8 mouse cellular contexts compared by ENCODE assay signal in the genomic region with DNA sequence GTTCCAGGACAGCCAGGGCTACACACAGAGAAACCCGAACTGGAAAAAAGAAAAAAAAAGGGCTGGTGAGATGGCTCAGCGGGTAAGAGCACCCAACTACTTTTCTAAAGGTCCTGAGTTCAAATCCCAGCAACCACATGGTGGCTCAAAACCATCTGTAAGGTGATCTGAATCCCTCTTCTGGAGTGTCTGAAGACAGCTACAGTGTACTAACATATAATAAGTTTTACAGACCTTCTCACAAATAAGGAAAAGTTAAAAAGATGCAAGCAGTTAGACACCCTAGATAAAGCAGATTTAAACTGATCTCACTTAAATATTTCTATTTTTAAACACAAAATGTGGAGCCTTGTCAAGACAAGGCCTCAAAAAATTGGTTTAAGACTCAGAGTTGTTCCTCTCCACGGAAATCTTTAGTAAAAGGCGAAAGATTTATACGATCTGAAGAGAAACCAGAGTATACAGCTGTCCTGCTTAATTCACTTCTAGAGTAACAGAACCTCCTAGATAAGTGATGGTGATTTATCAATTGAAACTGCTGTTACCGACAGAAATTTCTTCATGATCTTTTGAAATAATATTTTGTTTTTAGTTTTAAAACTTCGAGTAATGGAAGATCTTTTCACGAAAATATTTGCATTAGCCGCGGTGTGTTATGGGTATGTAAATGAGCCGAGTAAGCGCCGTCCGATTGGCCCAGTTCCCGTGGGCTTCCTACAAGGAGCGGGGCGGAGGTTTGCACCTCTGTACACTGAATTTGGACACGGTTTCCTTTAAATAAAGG. TPM values are rescaled to one million over a fixed set of nuclear protein-coding genes. Genes with fewer than 3 reads are reported as not detected.
DNase-seq lines count a peak whose midpoint lies in the region; ATAC-seq and TF ChIP-seq lines count a peak whose summit lies in the region.

No protein-coding gene starts in this region.

- H3K36me3 ChIP-seq in forebrain, embryonic 14.5 days (ENCODE audit: control insufficient read depth, insufficient read depth, low read length): no peaks in the 10 kb centered on the region
- no peaks in the 10 kb centered on the region for H3K36me3 ChIP-seq in liver, postnatal 0 days (replicated peaks; ENCODE audit: insufficient read depth, low read length)
- no peaks in the 10 kb centered on the region for H3K36me3 ChIP-seq in neural tube, embryonic 14.5 days (ENCODE audit: control insufficient read depth, insufficient read depth, low read length)
- no peaks in the 10 kb centered on the region for H3K36me3 ChIP-seq in testis, adult 2 months (ENCODE audit: control insufficient read depth, insufficient read depth, low read length)

- under 1% methylated on average over 18 of the region's 18 CpGs for WGBS in forebrain, embryonic 14.5 days
- under 1% methylated on average over 18 of the region's 18 CpGs for WGBS in liver, postnatal 0 days (ENCODE audit: insufficient replicate concordance)
- WGBS in neural tube, embryonic 14.5 days: 1% methylated on average over 18 of the region's 18 CpGs

- peak; percentile 93 for ATAC-seq in forebrain, embryonic 14.5 days
- peak; percentile 82 for ATAC-seq in liver, postnatal 0 days
- peak; percentile 90 for ATAC-seq in neural tube, embryonic 14.5 days (ENCODE audit: low read depth)

- TF ChIP-seq POLR2A in testis, adult 2 months (IDR thresholded peaks at IDR 0.05; ENCODE audit: control insufficient read depth, low read depth, low read length): no peak; the same call in 1 of the 2 replicates

- peak; percentile 86 for TF ChIP-seq EP300 in liver, postnatal 0 days (IDR thresholded peaks at IDR 0.05; ENCODE audit: low read depth)

- peak; percentile 93 for DNase-seq in ES-CJ7 (ENCODE audit: low read depth, low spot score)
- DNase-seq in cerebellum, adult 11 months: peak; percentile 82
- DNase-seq in forebrain, embryonic 14.5 days (ENCODE audit: low spot score): peak; percentile 96
- DNase-seq in heart, postnatal 14 days: peak; percentile 86 to 88
- peak; percentile 88 for DNase-seq in layer of hippocampus, adult 11-12 months (ENCODE audit: low spot score)
- peak; percentile 85 for DNase-seq in liver, postnatal 0 days

- H3K4me2 ChIP-seq in forebrain, embryonic 14.5 days (ENCODE audit: low read length): peak overlapping the region; percentile 57
- H3K4me2 ChIP-seq in liver, postnatal 0 days (ENCODE audit: low read depth, low read length): peak overlapping the region; percentile 72
- H3K4me2 ChIP-seq in neural tube, embryonic 14.5 days (ENCODE audit: low read depth, low read length): peak overlapping the region; percentile 63

- no peaks in the 10 kb centered on the region for H3K4me1 ChIP-seq in forebrain, embryonic 14.5 days (ENCODE audit: control insufficient read depth, insufficient read depth, low read length)
- peaks cover 27% of the 10 kb centered on the region for H3K4me1 ChIP-seq in liver, postnatal 0 days (ENCODE audit: insufficient read depth)
- no peaks in the 10 kb centered on the region for H3K4me1 ChIP-seq in neural tube, embryonic 14.5 days (ENCODE audit: control insufficient read depth, insufficient read depth, low read length)
- peaks cover 4% of the 10 kb centered on the region for H3K4me1 ChIP-seq in testis, adult 2 months (ENCODE audit: control insufficient read depth, insufficient read depth, low read length)

- peak overlapping the region; percentile 66 for H3K9ac ChIP-seq in forebrain, embryonic 14.5 days (ENCODE audit: low read length)
- H3K9ac ChIP-seq in liver, postnatal 0 days (replicated peaks): peak overlapping the region; percentile 69
- H3K9ac ChIP-seq in neural tube, embryonic 14.5 days (replicated peaks; ENCODE audit: low read depth, low read length): peak overlapping the region; percentile 59

- H3K27me3 ChIP-seq in forebrain, embryonic 14.5 days (replicated peaks; ENCODE audit: control insufficient read depth, insufficient read depth, low read length): no peaks in the 10 kb centered on the region
- no peaks in the 10 kb centered on the region for H3K27me3 ChIP-seq in liver, postnatal 0 days (ENCODE audit: insufficient read depth, low read length)
- no peaks in the 10 kb centered on the region for H3K27me3 ChIP-seq in neural tube, embryonic 14.5 days (ENCODE audit: control insufficient read depth, insufficient read depth, low read length)
- H3K27me3 ChIP-seq in testis, adult 2 months (ENCODE audit: control insufficient read depth, insufficient read depth, low read length): no peaks in the 10 kb centered on the region

- H3K4me3 ChIP-seq in forebrain, embryonic 14.5 days (ENCODE audit: low read depth, low read length): peak overlapping the region; percentile 38
- H3K4me3 ChIP-seq in liver, postnatal 0 days (ENCODE audit: low read depth, low read length): peak overlapping the region; percentile 44
- peak overlapping the region; percentile 34 for H3K4me3 ChIP-seq in neural tube, embryonic 14.5 days (ENCODE audit: low read depth, low read length)
- peak overlapping the region; percentile 74; the same call in 1 of the 2 replicates for H3K4me3 ChIP-seq in testis, adult 2 months (ENCODE audit: control insufficient read depth, low read depth, low read length)

- intact Hi-C loops in heart, postnatal 14 days (cut with DNase I): no loop called here

- peak overlapping the region; percentile 71; the same call in 1 of the 2 replicates for H3K27ac ChIP-seq in forebrain, embryonic 14.5 days (ENCODE audit: low read depth, low read length)
- H3K27ac ChIP-seq in liver, postnatal 0 days (ENCODE audit: low read depth): peak overlapping the region; percentile 83
- H3K27ac ChIP-seq in neural tube, embryonic 14.5 days (ENCODE audit: low read depth, low read length): peak overlapping the region; percentile 84
- H3K27ac ChIP-seq in testis, adult 2 months (ENCODE audit: control insufficient read depth, insufficient read depth, low read depth, low read length): peak overlapping the region; percentile 25; the same call in 1 of the 2 replicates

- no peaks in the 10 kb centered on the region for H3K9me3 ChIP-seq in forebrain, embryonic 14.5 days (replicated peaks; ENCODE audit: control insufficient read depth, low read length)
- H3K9me3 ChIP-seq in liver, postnatal 0 days (ENCODE audit: low read length): no peaks in the 10 kb centered on the region
- no peaks in the 10 kb centered on the region for H3K9me3 ChIP-seq in neural tube, embryonic 14.5 days (ENCODE audit: control insufficient read depth, low read length)

- TF ChIP-seq CTCF in liver, postnatal 0 days (IDR thresholded peaks at IDR 0.05; ENCODE audit: low read depth): no peak
- TF ChIP-seq CTCF in testis, adult 2 months (IDR thresholded peaks at IDR 0.05; ENCODE audit: control insufficient read depth, insufficient read depth, insufficient replicate concordance, low read depth, low read length): no peak

RNA-seq across cellular contexts. Expression of a gene that starts 6.4 kb away (rescaled TPM):
- 4.2 and 4.4 TPM in 2 replicates for polyA plus RNA-seq in forebrain, embryonic 14.5 days (2014; fragmentation: Nextera tagmentation; extraction: Ambion mirVana)
- total RNA-seq in heart, postnatal 14 days (2021): 1 to 10 TPM; 3.4 to 3.6 TPM
- 11.7 and 12.0 TPM in 2 replicates for polyA plus RNA-seq in liver, postnatal 0 days (2015; fragmentation: Nextera tagmentation; extraction: Ambion mirVana)
- polyA plus RNA-seq in neural tube, embryonic 14.5 days (2014; fragmentation: Nextera tagmentation; extraction: Ambion mirVana): 5.3 and 6.7 TPM in 2 replicates
- polyA plus RNA-seq in testis, adult 2 months (2012; rRNA removed): 2.2 and 2.3 TPM in 2 replicates

Comparison
In these comparisons a context has a peak if more than half of its experiments do, and no peak if none do; other contexts are left out.
1. Peak in every context shown above with its lines: DNase-seq, ATAC-seq, H3K4me3 ChIP-seq and H3K27ac ChIP-seq.
2. H3K27ac ChIP-seq: peak in every context shown above with its lines; median percentile 84 in neural tube, embryonic 14.5 days; 83 in liver, postnatal 0 days; 71 in forebrain, embryonic 14.5 days; 25 in testis, adult 2 months.